Mouse (Mus musculus): Measurements from ENCODE around the gene Srgap1. TPM values are rescaled to one million over a fixed set of nuclear protein-coding genes. Genes with fewer than 3 reads are reported as not detected.

Gene Srgap1
- total RNA-seq, 2 experiments from 2014 or later = 0.79 to 0.84 TPM

- intact Hi-C loops (cut with DNase I) = no loop called here
- DNase-seq = peak; percentile 66 to 81
These were observed 210.5 kb downstream of the Srgap1 start for GRCm38 (mm10) chr10:121836507-121837165.

GRCm38 (mm10) chr10:121833443-121833842 is 213.7 kb downstream of the Srgap1 start:
- no peak for DNase-seq
- intact Hi-C loops (cut with DNase I) = loop anchor here (5.0 kb wide), 1 partner anchor 219 kb away; no protein-coding TSS in a partner anchor

GRCm38 (mm10) chr10:121830335-121831307 is 216.5 kb downstream of the Srgap1 start:
- intact Hi-C loops (cut with DNase I) = loop anchor here (5.0 kb wide), 1 partner anchor 222 kb away; no protein-coding TSS in a partner anchor

GRCm38 (mm10) chr10:121829800-121830303 is 217.3 kb downstream of the Srgap1 start:
- intact Hi-C loops (cut with DNase I) = loop anchor here (5.0 kb wide), 1 partner anchor 222 kb away; no protein-coding TSS in a partner anchor
- DNase-seq = no peak

More at GRCm38 (mm10) chr10:121830335-121831307, 216.5 kb downstream of the Srgap1 start:
- no peak for DNase-seq

GRCm38 (mm10) chr10:121829034-121829433 is 218.1 kb downstream of the Srgap1 start:
- intact Hi-C loops (cut with DNase I) = no loop called here
- DNase-seq = no peak

- intact Hi-C loops (cut with DNase I) = no loop called here
- DNase-seq = no peak
These were observed 224.4 kb downstream of the Srgap1 start for GRCm38 (mm10) chr10:121822674-121823073.

- intact Hi-C loops (cut with DNase I) = no loop called here
These were observed 226.3 kb downstream of the Srgap1 start for GRCm38 (mm10) chr10:121820846-121821245.

GRCm38 (mm10) chr10:121817983-121818382 is 229.1 kb downstream of the Srgap1 start:
- no peak for DNase-seq
- intact Hi-C loops (cut with DNase I) = no loop called here

More at GRCm38 (mm10) chr10:121820846-121821245, 226.3 kb downstream of the Srgap1 start:
- no peak for DNase-seq

GRCm38 (mm10) chr10:121807771-121808170 is 239.3 kb downstream of the Srgap1 start:
- no peak for DNase-seq
- intact Hi-C loops (cut with DNase I) = no loop called here

- intact Hi-C loops (cut with DNase I) = no loop called here
- no peak for DNase-seq
These were observed 240.3 kb downstream of the Srgap1 start for GRCm38 (mm10) chr10:121806806-121807205.

- no peak for DNase-seq
- intact Hi-C loops (cut with DNase I) = no loop called here
These were observed 241.2 kb downstream of the Srgap1 start for GRCm38 (mm10) chr10:121805933-121806341.

- no peak for DNase-seq
- intact Hi-C loops (cut with DNase I) = no loop called here
These were observed 242.6 kb downstream of the Srgap1 start for GRCm38 (mm10) chr10:121804551-121804950.

- DNase-seq = no peak
- intact Hi-C loops (cut with DNase I) = no loop called here
These were observed 247.1 kb downstream of the Srgap1 start for GRCm38 (mm10) chr10:121800041-121800440.

GRCm38 (mm10) chr10:121796027-121796802 is 250.9 kb downstream of the Srgap1 start:
- intact Hi-C loops (cut with DNase I) = no loop called here
- no peak for DNase-seq

- intact Hi-C loops (cut with DNase I) = no loop called here
- no peak for DNase-seq
These were observed 252.6 kb downstream of the Srgap1 start for GRCm38 (mm10) chr10:121794486-121794885.

- intact Hi-C loops (cut with DNase I) = no loop called here
- DNase-seq = no peak
These were observed 254.5 kb downstream of the Srgap1 start for GRCm38 (mm10) chr10:121792661-121793060.

- intact Hi-C loops (cut with DNase I) = no loop called here
- no peak for DNase-seq
These were observed 257.0 kb downstream of the Srgap1 start for GRCm38 (mm10) chr10:121790078-121790477.

GRCm38 (mm10) chr10:121788536-121788935 is 258.6 kb downstream of the Srgap1 start:
- DNase-seq = no peak
- intact Hi-C loops (cut with DNase I) = no loop called here

- intact Hi-C loops (cut with DNase I) = no loop called here
- no peak for DNase-seq
These were observed 266.0 kb downstream of the Srgap1 start for GRCm38 (mm10) chr10:121781159-121781558.

- intact Hi-C loops (cut with DNase I) = no loop called here
- DNase-seq = no peak
These were observed 271.1 kb downstream of the Srgap1 start for GRCm38 (mm10) chr10:121775990-121776389.
